Mouse (Mus musculus): ENCODE data around the gene Aldh3b2. TPM values are rescaled to one million over a fixed set of nuclear protein-coding genes. Genes with fewer than 3 reads are reported as not detected.
"Not testable (repeated sequence)": the region's sequence is repeated elsewhere in the genome, so short reads cannot be mapped to it uniquely, and the experiment has no call there.

Gene Aldh3b2
- total RNA-seq, 2 experiments from 2014 or later: 1.1 to 1.3 TPM

GRCm38 (mm10) chr19:3945872-3946564, 26.1 kb upstream of the Aldh3b2 start:
- no peak for ATAC-seq (replicated peaks; ENCODE audit: low FRiP score, poor library complexity, severe bottlenecking)

- peak; percentile 71 for ATAC-seq (replicated peaks; ENCODE audit: low FRiP score, poor library complexity, severe bottlenecking)
Measured at GRCm38 (mm10) chr19:3946715-3947114, 25.4 kb upstream of the Aldh3b2 start.

GRCm38 (mm10) chr19:3947813-3948212, 24.3 kb upstream of the Aldh3b2 start:
- no peak for ATAC-seq (replicated peaks; ENCODE audit: low FRiP score, poor library complexity, severe bottlenecking)

- ATAC-seq (replicated peaks; ENCODE audit: low FRiP score, poor library complexity, severe bottlenecking): no peak
Measured at GRCm38 (mm10) chr19:3948546-3948945, 23.6 kb upstream of the Aldh3b2 start.

GRCm38 (mm10) chr19:3950331-3950730, 21.8 kb upstream of the Aldh3b2 start:
- ATAC-seq (replicated peaks; ENCODE audit: low FRiP score, poor library complexity, severe bottlenecking): no peak

GRCm38 (mm10) chr19:3951461-3951860, 20.7 kb upstream of the Aldh3b2 start:
- ATAC-seq (replicated peaks; ENCODE audit: low FRiP score, poor library complexity, severe bottlenecking): no peak

GRCm38 (mm10) chr19:3952099-3952498, 20.0 kb upstream of the Aldh3b2 start:
- ATAC-seq (replicated peaks; ENCODE audit: low FRiP score, poor library complexity, severe bottlenecking): no peak

- ATAC-seq (replicated peaks; ENCODE audit: low FRiP score, poor library complexity, severe bottlenecking): no peak
Measured at GRCm38 (mm10) chr19:3955033-3955432, 17.1 kb upstream of the Aldh3b2 start.

- no peak for ATAC-seq (replicated peaks; ENCODE audit: low FRiP score, poor library complexity, severe bottlenecking)
Measured at GRCm38 (mm10) chr19:3955804-3956203, 16.3 kb upstream of the Aldh3b2 start.

- 0 out of 2 replicates have a peak, but pooled peaks have one; percentile 52 for ATAC-seq (replicated peaks; ENCODE audit: low FRiP score, poor library complexity, severe bottlenecking)
Measured at GRCm38 (mm10) chr19:3957296-3958036, 14.7 kb upstream of the Aldh3b2 start.

GRCm38 (mm10) chr19:3958470-3958869, 13.7 kb upstream of the Aldh3b2 start, which contains the start of gene Aldh3b3:
Gene Aldh3b3 (plus strand): TSS chr19:3958645.
- no peak for ATAC-seq (replicated peaks; ENCODE audit: low FRiP score, poor library complexity, severe bottlenecking)

GRCm38 (mm10) chr19:3959030-3959429, 13.1 kb upstream of the Aldh3b2 start:
- no peak for ATAC-seq (replicated peaks; ENCODE audit: low FRiP score, poor library complexity, severe bottlenecking)

- ATAC-seq (replicated peaks; ENCODE audit: low FRiP score, poor library complexity, severe bottlenecking): no peak
Measured at GRCm38 (mm10) chr19:3960211-3960610, 11.9 kb upstream of the Aldh3b2 start.

- ATAC-seq (replicated peaks; ENCODE audit: low FRiP score, poor library complexity, severe bottlenecking): not testable (repeated sequence)
Measured at GRCm38 (mm10) chr19:3961805-3962204, 10.3 kb upstream of the Aldh3b2 start.

- no peak for ATAC-seq (replicated peaks; ENCODE audit: low FRiP score, poor library complexity, severe bottlenecking)
Measured at GRCm38 (mm10) chr19:3962469-3962868, 9.7 kb upstream of the Aldh3b2 start.

- no peak for ATAC-seq (replicated peaks; ENCODE audit: low FRiP score, poor library complexity, severe bottlenecking)
Measured at GRCm38 (mm10) chr19:3964030-3964429, 8.1 kb upstream of the Aldh3b2 start.

GRCm38 (mm10) chr19:3966330-3967075, 5.6 kb upstream of the Aldh3b2 start:
- no peak for ATAC-seq (replicated peaks; ENCODE audit: low FRiP score, poor library complexity, severe bottlenecking)

GRCm38 (mm10) chr19:3967258-3967657, 4.9 kb upstream of the Aldh3b2 start:
- no peak for ATAC-seq (replicated peaks; ENCODE audit: low FRiP score, poor library complexity, severe bottlenecking)

- not testable (repeated sequence) for ATAC-seq (replicated peaks; ENCODE audit: low FRiP score, poor library complexity, severe bottlenecking)
Measured at GRCm38 (mm10) chr19:3974608-3975007, 2.5 kb downstream of the Aldh3b2 start.

GRCm38 (mm10) chr19:3975866-3976265, 3.7 kb downstream of the Aldh3b2 start:
- no peak for ATAC-seq (replicated peaks; ENCODE audit: low FRiP score, poor library complexity, severe bottlenecking)

All from erythroid progenitor cell, adult 5-6 weeks (primary cell).